Comparison of ENCODE assay signal across 18 mouse cellular contexts in the genomic region with DNA sequence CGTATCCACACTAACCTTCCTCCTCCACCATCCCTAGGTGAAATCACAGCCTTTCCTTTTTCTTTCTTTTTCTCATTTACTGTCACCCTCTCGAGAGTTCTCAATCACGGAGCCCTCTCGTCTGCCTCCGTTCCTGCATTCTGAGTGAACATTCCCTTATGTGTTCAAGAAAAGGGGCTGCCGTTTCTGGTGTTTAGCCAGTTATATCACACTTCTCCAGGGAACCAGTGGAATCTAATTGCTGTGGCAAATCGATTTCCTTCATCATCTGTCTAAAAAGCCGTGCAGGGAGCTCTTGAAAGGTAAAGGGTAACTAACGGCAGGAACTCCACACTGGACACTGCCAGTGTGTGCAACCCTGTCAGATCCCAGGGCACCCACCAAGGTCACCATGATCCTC. TPM values are rescaled to one million over a fixed set of nuclear protein-coding genes. Genes with fewer than 3 reads are reported as not detected.
A peak's percentile ranks its signal among the peaks of the same experiment; 100 is the strongest.
DNase-seq lines count a peak whose midpoint lies in the region; ATAC-seq lines count a peak whose summit lies in the region.
"Had no signal": no experiment of that assay in that cellular context is flagged by ENCODE, and none has a peak within 500 bp of the region (broad histone marks: within the 10 kb centered on the region; RNA-seq: fewer than 3 reads in every experiment).

No protein-coding gene starts in this region.

- H3K4me1 ChIP-seq in hindbrain, embryonic 11.5 days (replicated peaks; ENCODE audit: control insufficient read depth, insufficient read depth, low read length), result no peaks in the 10 kb centered on the region
- peaks cover 19% of the 10 kb centered on the region for H3K4me1 ChIP-seq in hindbrain, embryonic 10.5 days (replicated peaks)
- H3K4me1 ChIP-seq in embryonic facial prominence, embryonic 13.5 days, result peaks cover 3% of the 10 kb centered on the region; the same call in 1 of the 2 replicates
- H3K4me1 ChIP-seq in hindbrain, embryonic 12.5 days, result peaks cover 9% of the 10 kb centered on the region
- H3K4me1 ChIP-seq in midbrain, embryonic 15.5 days, result no peaks in the 10 kb centered on the region
- H3K4me1 ChIP-seq: heart, embryonic 13.5 days; liver, embryonic 13.5 days had no signal

- no peaks in the 10 kb centered on the region for H3K27me3 ChIP-seq in hindbrain, embryonic 11.5 days (ENCODE audit: control insufficient read depth, insufficient read depth, low read length)
- no peaks in the 10 kb centered on the region for H3K27me3 ChIP-seq in hindbrain, embryonic 10.5 days (ENCODE audit: insufficient read depth, poor library complexity, severe bottlenecking)
- no peaks in the 10 kb centered on the region for H3K27me3 ChIP-seq in embryonic facial prominence, embryonic 13.5 days
- no peaks in the 10 kb centered on the region; the same call in 1 of the 2 replicates for H3K27me3 ChIP-seq in hindbrain, embryonic 12.5 days
- H3K27me3 ChIP-seq in midbrain, embryonic 15.5 days (replicated peaks), result no peaks in the 10 kb centered on the region
- H3K27me3 ChIP-seq: heart, embryonic 13.5 days had no signal

- 47% methylated on average over 9 of the region's 9 CpGs for WGBS in hindbrain, embryonic 11.5 days
- WGBS in hindbrain, embryonic 10.5 days, result 53% methylated on average over 9 of the region's 9 CpGs
- 31% methylated on average over 9 of the region's 9 CpGs for WGBS in embryonic facial prominence, embryonic 13.5 days
- WGBS in hindbrain, embryonic 12.5 days, result 39% methylated on average over 9 of the region's 9 CpGs
- 37% methylated on average over 9 of the region's 9 CpGs for WGBS in midbrain, embryonic 15.5 days

- DNase-seq in hindbrain, embryonic 11.5 days (ENCODE audit: low spot score), result peak; percentile 17
- no peak for DNase-seq in hindbrain, embryonic 10.5 days (ENCODE audit: low spot score)
- no peak for DNase-seq in MN1 (ENCODE audit: low spot score)
- DNase-seq in T-cell, adult 2 months (ENCODE audit: low spot score), result no peak
- no peak for DNase-seq in frontal cortex, postnatal 25 days (ENCODE audit: low spot score in 2 of 2)
- DNase-seq: adrenal gland, adult 8-10 months; cerebellum, adult 9-11 months; heart, postnatal 36 days; liver, embryonic 13.5 days; lung, embryonic 14.5 days; lung, postnatal 36 days; thymus, adult 18-20 months had no signal

- ATAC-seq in hindbrain, embryonic 11.5 days (ENCODE audit: low FRiP score), result no peak
- no peak for ATAC-seq in embryonic facial prominence, embryonic 13.5 days (ENCODE audit: insufficient number of reproducible peaks, insufficient read depth, low FRiP score, low TSS enrichment, low read depth)
- ATAC-seq in hindbrain, embryonic 12.5 days (ENCODE audit: low FRiP score), result no peak
- ATAC-seq in midbrain, embryonic 15.5 days (replicated peaks), result no peak
- ATAC-seq: forebrain, embryonic 16.5 days; intestine, embryonic 16.5 days had no signal

- no peak overlapping the region for H3K4me2 ChIP-seq in hindbrain, embryonic 11.5 days (replicated peaks; ENCODE audit: low read depth, low read length)
- H3K4me2 ChIP-seq in embryonic facial prominence, embryonic 13.5 days, result peak overlapping the region; percentile 35
- 0 out of 2 replicates have a peak overlapping the region, but pooled peaks have one; percentile 11 for H3K4me2 ChIP-seq in hindbrain, embryonic 12.5 days (replicated peaks)
- no peak overlapping the region for H3K4me2 ChIP-seq in midbrain, embryonic 15.5 days
- H3K4me2 ChIP-seq: heart, embryonic 13.5 days; liver, embryonic 13.5 days; lung, embryonic 14.5 days had no signal

- H3K9ac ChIP-seq in hindbrain, embryonic 11.5 days (ENCODE audit: low read depth, low read length), result no peak overlapping the region
- no peak overlapping the region for H3K9ac ChIP-seq in embryonic facial prominence, embryonic 13.5 days
- H3K9ac ChIP-seq in hindbrain, embryonic 12.5 days, result no peak overlapping the region
- H3K9ac ChIP-seq in midbrain, embryonic 15.5 days, result no peak overlapping the region
- H3K9ac ChIP-seq: heart, embryonic 13.5 days; liver, embryonic 13.5 days; lung, embryonic 14.5 days had no signal

- no peaks in the 10 kb centered on the region for H3K9me3 ChIP-seq in hindbrain, embryonic 11.5 days (ENCODE audit: control insufficient read depth, low read length)
- no peaks in the 10 kb centered on the region for H3K9me3 ChIP-seq in hindbrain, embryonic 10.5 days
- no peaks in the 10 kb centered on the region for H3K9me3 ChIP-seq in embryonic facial prominence, embryonic 13.5 days
- no peaks in the 10 kb centered on the region for H3K9me3 ChIP-seq in hindbrain, embryonic 12.5 days (replicated peaks)
- no peaks in the 10 kb centered on the region for H3K9me3 ChIP-seq in midbrain, embryonic 15.5 days
- H3K9me3 ChIP-seq: heart, embryonic 13.5 days; liver, embryonic 13.5 days had no signal

- no peak overlapping the region for H3K4me3 ChIP-seq in hindbrain, embryonic 11.5 days (ENCODE audit: low read depth, low read length)
- no peak overlapping the region for H3K4me3 ChIP-seq in hindbrain, embryonic 10.5 days
- H3K4me3 ChIP-seq in embryonic facial prominence, embryonic 13.5 days, result no peak overlapping the region
- no peak overlapping the region for H3K4me3 ChIP-seq in hindbrain, embryonic 12.5 days
- no peak overlapping the region for H3K4me3 ChIP-seq in midbrain, embryonic 15.5 days
- H3K4me3 ChIP-seq: heart, embryonic 13.5 days; liver, embryonic 13.5 days had no signal

- H3K36me3 ChIP-seq in hindbrain, embryonic 11.5 days (ENCODE audit: control insufficient read depth, insufficient read depth, low read length), result no peaks in the 10 kb centered on the region
- no peaks in the 10 kb centered on the region for H3K36me3 ChIP-seq in hindbrain, embryonic 10.5 days
- no peaks in the 10 kb centered on the region for H3K36me3 ChIP-seq in embryonic facial prominence, embryonic 13.5 days
- H3K36me3 ChIP-seq in hindbrain, embryonic 12.5 days, result no peaks in the 10 kb centered on the region
- no peaks in the 10 kb centered on the region for H3K36me3 ChIP-seq in midbrain, embryonic 15.5 days (replicated peaks)
- H3K36me3 ChIP-seq: heart, embryonic 13.5 days; liver, embryonic 13.5 days had no signal

- no peak overlapping the region for H3K27ac ChIP-seq in hindbrain, embryonic 11.5 days (ENCODE audit: low read depth, low read length)
- H3K27ac ChIP-seq in hindbrain, embryonic 10.5 days, result no peak overlapping the region
- no peak overlapping the region for H3K27ac ChIP-seq in embryonic facial prominence, embryonic 13.5 days
- no peak overlapping the region for H3K27ac ChIP-seq in hindbrain, embryonic 12.5 days
- H3K27ac ChIP-seq in midbrain, embryonic 15.5 days, result 0 out of 2 replicates have a peak overlapping the region, but pooled peaks have one; percentile 28
- H3K27ac ChIP-seq: heart, embryonic 13.5 days; liver, embryonic 13.5 days had no signal

RNA-seq across cellular contexts. Expression of gene BC017158, which starts 33.0 kb away (rescaled TPM):
- 18.3 and 22.0 TPM in 2 replicates for polyA plus RNA-seq in hindbrain, embryonic 11.5 days (2014; fragmentation: Nextera tagmentation; extraction: Ambion mirVana)
- 24.7 and 26.8 TPM in 2 replicates for polyA plus RNA-seq in hindbrain, embryonic 10.5 days (2016; fragmentation: Nextera tagmentation; extraction: Ambion mirVana)
- 22.1 and 26.1 TPM in 2 replicates for polyA plus RNA-seq in embryonic facial prominence, embryonic 13.5 days (2015; fragmentation: Nextera tagmentation; extraction: Ambion mirVana)
- 21.7 and 27.4 TPM in 2 replicates for polyA plus RNA-seq in hindbrain, embryonic 12.5 days (2016; fragmentation: Nextera tagmentation; extraction: Ambion mirVana)
- 21.6 and 24.6 TPM in 2 replicates for polyA plus RNA-seq in midbrain, embryonic 15.5 days (2015; fragmentation: Nextera tagmentation; extraction: Ambion mirVana)

Comparison
In these comparisons a context has a peak if more than half of its experiments do, and no peak if none do; other contexts are left out.
1. H3K4me2 ChIP-seq: peak in embryonic facial prominence, embryonic 13.5 days (single experiment) and hindbrain, embryonic 12.5 days (single experiment); none in hindbrain, embryonic 11.5 days (single experiment) and midbrain, embryonic 15.5 days (single experiment).